33 mouse cellular contexts compared by ENCODE assay signal in genomic region chr8:111697655-111698054, GRCm38 (mm10). TPM values are rescaled to one million over a fixed set of nuclear protein-coding genes. Genes with fewer than 3 reads are reported as not detected.
"Had no signal": no experiment of that assay in that cellular context is flagged by ENCODE, and none has a peak within 500 bp of the region (broad histone marks: within the 10 kb centered on the region; RNA-seq: fewer than 3 reads in every experiment).

No protein-coding gene starts in this region.

- H3K9me3 ChIP-seq: embryonic facial prominence, embryonic 10.5 days; embryonic facial prominence, embryonic 12.5 days; embryonic facial prominence, embryonic 15.5 days; forebrain, embryonic 10.5 days; forebrain, embryonic 12.5 days; forebrain, embryonic 13.5 days; forebrain, embryonic 15.5 days had no signal

- H3K27me3 ChIP-seq: embryonic facial prominence, embryonic 12.5 days; embryonic facial prominence, embryonic 13.5 days; embryonic facial prominence, embryonic 15.5 days; forebrain, embryonic 12.5 days; forebrain, embryonic 13.5 days; forebrain, embryonic 15.5 days had no signal

- H3K4me2 ChIP-seq: embryonic facial prominence, embryonic 12.5 days; embryonic facial prominence, embryonic 13.5 days; embryonic facial prominence, embryonic 15.5 days; forebrain, embryonic 12.5 days; forebrain, embryonic 13.5 days; forebrain, embryonic 15.5 days; heart, embryonic 11.5 days had no signal

- H3K9ac ChIP-seq: embryonic facial prominence, embryonic 12.5 days; embryonic facial prominence, embryonic 13.5 days; embryonic facial prominence, embryonic 15.5 days; forebrain, embryonic 12.5 days; forebrain, embryonic 13.5 days; forebrain, embryonic 15.5 days; forebrain, postnatal 0 days had no signal

- H3K27ac ChIP-seq: embryonic facial prominence, embryonic 10.5 days; embryonic facial prominence, embryonic 12.5 days; embryonic facial prominence, embryonic 13.5 days; embryonic facial prominence, embryonic 15.5 days; forebrain, embryonic 10.5 days; forebrain, embryonic 12.5 days; forebrain, embryonic 13.5 days; forebrain, embryonic 15.5 days; heart, adult 2 months; heart, embryonic 10.5 days had no signal

- H3K4me3 ChIP-seq: embryonic facial prominence, embryonic 10.5 days; embryonic facial prominence, embryonic 12.5 days; embryonic facial prominence, embryonic 13.5 days; embryonic facial prominence, embryonic 15.5 days; erythroblast, embryonic 14.5 days; forebrain, embryonic 10.5 days; forebrain, embryonic 12.5 days; forebrain, embryonic 13.5 days; forebrain, embryonic 15.5 days; heart, adult 2 months; heart, embryonic 10.5 days had no signal

- DNase-seq: cerebellum, adult 9-10 months; cerebellum, adult 9-11 months; cerebellum, postnatal 10 days; cerebellum, postnatal 14 days; cerebellum, postnatal 25 days; cerebellum, postnatal 36 days; embryo, embryonic 11 days; forebrain, postnatal 0 days; gastrocnemius, postnatal 10 days; gastrocnemius, postnatal 14 days; gastrocnemius, postnatal 25 days; heart, adult 11 months; heart, adult 18-20 months; heart, adult 2 months had no signal

- H3K36me3 ChIP-seq: embryonic facial prominence, embryonic 10.5 days; embryonic facial prominence, embryonic 12.5 days; embryonic facial prominence, embryonic 13.5 days; embryonic facial prominence, embryonic 15.5 days; forebrain, embryonic 10.5 days; forebrain, embryonic 12.5 days; forebrain, embryonic 15.5 days; heart, embryonic 10.5 days had no signal

- H3K4me1 ChIP-seq: embryonic facial prominence, embryonic 12.5 days; embryonic facial prominence, embryonic 13.5 days; embryonic facial prominence, embryonic 15.5 days; forebrain, embryonic 12.5 days; forebrain, embryonic 13.5 days; forebrain, embryonic 15.5 days had no signal

- ATAC-seq: forebrain, embryonic 13.5 days; forebrain, embryonic 14.5 days; forebrain, embryonic 15.5 days; forebrain, embryonic 16.5 days; forebrain, postnatal 0 days had no signal

RNA-seq across cellular contexts. Expression of gene Ctrb1, which starts 6.8 kb away (rescaled TPM):
- total RNA-seq: common myeloid progenitor, adult 5-6 weeks; forebrain, postnatal 0 days; gastrocnemius, postnatal 10 days; gastrocnemius, postnatal 25 days; granulocyte monocyte progenitor cell, adult 5-6 weeks; heart, adult 18-20 months; heart, adult 2 months; heart, adult 8-10 months had no signal
- polyA plus RNA-seq: embryonic facial prominence, embryonic 10.5 days; embryonic facial prominence, embryonic 11.5 days; embryonic facial prominence, embryonic 12.5 days; embryonic facial prominence, embryonic 13.5 days; embryonic facial prominence, embryonic 14.5 days; erythroblast, embryonic 14.5 days; forebrain, embryonic 10.5 days; forebrain, embryonic 11.5 days; forebrain, embryonic 12.5 days; forebrain, embryonic 14.5 days; forebrain, embryonic 15.5 days; forebrain, embryonic 16.5 days; forebrain, postnatal 0 days; heart, embryonic 10.5 days; heart, embryonic 11.5 days had no signal

RNA-seq across cellular contexts. Expression of gene Bcar1, which starts 46.0 kb away (rescaled TPM):
- total RNA-seq: common myeloid progenitor, adult 5-6 weeks; granulocyte monocyte progenitor cell, adult 5-6 weeks had no signal
